Mouse (Mus musculus) spleen, embryonic (tissue): ENCODE data around the gene Slco2a1.

Experiments used
- CTCF ChIA-PET: fragments of 350-600 bp; sonication (Branson Sonifier 250); formaldehyde crosslinking; loops from one replicate; lab custom pipeline; 2022; lab: Charles Lee

The Slco2a1 gene

GRCm38 (mm10) chr9:102982376-102982775 is 6.1 kb upstream of the Slco2a1 start:
- CTCF ChIA-PET = no interaction called here

GRCm38 (mm10) chr9:102985111-102985510 is 3.4 kb upstream of the Slco2a1 start:
- CTCF ChIA-PET = no interaction called here

GRCm38 (mm10) chr9:102985939-102986338 is 2.6 kb upstream of the Slco2a1 start:
- CTCF ChIA-PET = no interaction called here

- CTCF ChIA-PET = interaction anchor here (0.6 kb wide), 1 partner anchor 150 kb away, joined by 8 read pairs; no protein-coding TSS in a partner anchor
Observed at GRCm38 (mm10) chr9:102990306-102991133, 2.0 kb downstream of the Slco2a1 start.

GRCm38 (mm10) chr9:102991134-102991406 is 2.6 kb downstream of the Slco2a1 start:
- CTCF ChIA-PET = no interaction called here

GRCm38 (mm10) chr9:102992877-102993276 is 4.4 kb downstream of the Slco2a1 start:
- CTCF ChIA-PET = no interaction called here

GRCm38 (mm10) chr9:102993764-102994163 is 5.3 kb downstream of the Slco2a1 start:
- CTCF ChIA-PET = no interaction called here

GRCm38 (mm10) chr9:102995800-102996635 is 7.5 kb downstream of the Slco2a1 start:
- CTCF ChIA-PET = no interaction called here

- CTCF ChIA-PET = no interaction called here
Observed at GRCm38 (mm10) chr9:103000384-103000783, 11.9 kb downstream of the Slco2a1 start.

- CTCF ChIA-PET = no interaction called here
Observed at GRCm38 (mm10) chr9:103004343-103004742, 15.8 kb downstream of the Slco2a1 start.

GRCm38 (mm10) chr9:103007699-103008078 is 19.2 kb downstream of the Slco2a1 start:
- CTCF ChIA-PET = no interaction called here

- CTCF ChIA-PET = no interaction called here
Observed at GRCm38 (mm10) chr9:103008079-103008855, 19.8 kb downstream of the Slco2a1 start.

GRCm38 (mm10) chr9:103010161-103010560 is 21.6 kb downstream of the Slco2a1 start:
- CTCF ChIA-PET = no interaction called here

- CTCF ChIA-PET = no interaction called here
Observed at GRCm38 (mm10) chr9:103013366-103013765, 24.9 kb downstream of the Slco2a1 start.

GRCm38 (mm10) chr9:103014686-103015085 is 26.2 kb downstream of the Slco2a1 start:
- CTCF ChIA-PET = no interaction called here

- CTCF ChIA-PET = no interaction called here
Observed at GRCm38 (mm10) chr9:103024116-103024515, 35.6 kb downstream of the Slco2a1 start.

- CTCF ChIA-PET = no interaction called here
Observed at GRCm38 (mm10) chr9:103027150-103027889, 38.8 kb downstream of the Slco2a1 start.

GRCm38 (mm10) chr9:103029012-103029411 is 40.5 kb downstream of the Slco2a1 start:
- CTCF ChIA-PET = no interaction called here

- CTCF ChIA-PET = no interaction called here
Observed at GRCm38 (mm10) chr9:103030041-103030440, 41.5 kb downstream of the Slco2a1 start.

- CTCF ChIA-PET = no interaction called here
Observed at GRCm38 (mm10) chr9:103031211-103031610, 42.7 kb downstream of the Slco2a1 start.

GRCm38 (mm10) chr9:103032193-103032592 is 43.7 kb downstream of the Slco2a1 start:
- CTCF ChIA-PET = no interaction called here
